Mouse (Mus musculus): ENCODE results near the gene 9930104L06Rik.
"Not testable (repeated sequence)": the region's sequence is repeated elsewhere in the genome, so short reads cannot be mapped to it uniquely, and the experiment has no call there.

DNA sequence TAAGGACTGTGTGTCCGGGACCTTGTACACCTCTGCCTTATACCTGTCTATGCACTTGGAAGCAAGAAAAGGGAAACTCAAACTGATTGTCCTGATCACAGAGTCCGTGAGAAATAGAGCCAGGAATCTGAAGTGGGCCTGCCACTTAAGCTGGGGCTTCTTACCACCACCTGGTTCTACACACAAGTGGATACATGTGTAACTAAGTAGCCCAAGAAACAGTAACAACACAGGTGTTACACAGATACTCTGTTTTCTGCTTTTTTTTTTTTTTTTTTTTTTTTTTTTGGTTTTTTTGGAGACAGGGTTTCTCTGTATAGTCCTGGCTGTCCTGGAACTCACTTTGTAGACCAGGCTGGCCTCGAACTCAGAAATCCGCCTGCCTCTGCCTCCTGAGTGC is 2.4 kb downstream of the 9930104L06Rik start, which contains the start of gene Cdca8:
- not testable (repeated sequence) for TF ChIP-seq CTCF, POLR2A (IDR thresholded peaks at IDR 0.05; ENCODE audit: insufficient read depth, low read depth, low read length)
